In the genomic region with DNA sequence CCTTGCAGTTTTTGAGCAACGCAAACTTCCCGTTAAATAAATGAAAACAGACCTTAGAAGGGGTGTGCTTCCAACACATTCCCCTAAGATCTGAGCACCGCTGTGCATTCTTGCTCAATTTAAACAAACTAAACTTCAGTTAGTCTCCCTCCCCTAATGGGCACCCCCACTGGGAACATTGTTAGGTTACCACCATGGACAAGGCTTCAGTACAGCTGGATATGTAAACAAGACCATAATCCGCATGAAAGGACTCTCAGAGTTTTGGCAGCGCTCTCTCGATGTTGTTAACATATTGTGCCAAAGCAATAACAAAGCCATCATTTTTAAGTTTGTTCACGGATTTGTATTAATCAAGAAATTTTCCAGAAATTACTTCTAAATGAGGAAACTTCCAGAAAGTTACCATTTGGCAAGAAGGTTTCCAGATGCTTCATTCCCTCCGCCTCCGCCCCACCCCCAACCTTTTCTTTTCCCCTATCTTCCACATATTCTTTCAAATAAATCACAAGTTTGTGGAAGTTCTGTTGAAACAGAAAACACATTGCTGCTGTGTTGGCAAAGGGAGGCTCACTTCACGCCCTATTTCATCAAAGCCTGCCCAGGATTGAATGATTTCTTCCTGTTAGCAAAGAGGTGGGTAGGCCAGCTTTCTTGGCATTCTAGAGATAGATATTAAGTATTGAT, we compare ENCODE assay signal across 9 mouse cellular contexts.
DNase-seq lines count a peak whose midpoint lies in the region; ATAC-seq lines count a peak whose summit lies in the region.
"Had no signal": no experiment of that assay in that cellular context is flagged by ENCODE, and none has a peak within 500 bp of the region (broad histone marks: within the 10 kb centered on the region; RNA-seq: fewer than 3 reads in every experiment).

No protein-coding gene starts in this region.

- H3K27me3 ChIP-seq in kidney, embryonic 15.5 days = no peaks in the 10 kb centered on the region
- H3K27me3 ChIP-seq in embryonic facial prominence, embryonic 13.5 days = peaks cover 9% of the 10 kb centered on the region
- H3K27me3 ChIP-seq in limb, embryonic 11.5 days (ENCODE audit: control insufficient read depth, insufficient read depth, low read length) = no peaks in the 10 kb centered on the region

- no peak overlapping the region for H3K27ac ChIP-seq in kidney, embryonic 15.5 days
- H3K27ac ChIP-seq in embryonic facial prominence, embryonic 13.5 days = no peak overlapping the region
- no peak overlapping the region for H3K27ac ChIP-seq in limb, embryonic 11.5 days (replicated peaks; ENCODE audit: low read depth, low read length)

- intact Hi-C loops in heart, postnatal 25 days (cut with DNase I) = no loop called here

- no peaks in the 10 kb centered on the region for H3K9me3 ChIP-seq in kidney, embryonic 15.5 days (replicated peaks)
- no peaks in the 10 kb centered on the region for H3K9me3 ChIP-seq in embryonic facial prominence, embryonic 13.5 days
- H3K9me3 ChIP-seq in limb, embryonic 11.5 days (ENCODE audit: control insufficient read depth, low read length) = no peaks in the 10 kb centered on the region

- no peak for ATAC-seq in kidney, embryonic 15.5 days (replicated peaks; ENCODE audit: low FRiP score)
- peak; percentile 64 for ATAC-seq in embryonic facial prominence, embryonic 13.5 days (ENCODE audit: insufficient number of reproducible peaks, insufficient read depth, low FRiP score, low TSS enrichment, low read depth)
- ATAC-seq in limb, embryonic 11.5 days (ENCODE audit: insufficient number of reproducible peaks, low FRiP score, low TSS enrichment, low read depth) = peak; percentile 74

- WGBS in kidney, embryonic 15.5 days = 35% methylated on average over 10 of the region's 10 CpGs
- 25% methylated on average over 10 of the region's 10 CpGs for WGBS in embryonic facial prominence, embryonic 13.5 days
- WGBS in limb, embryonic 11.5 days = 15% methylated on average over 10 of the region's 10 CpGs

- H3K4me2 ChIP-seq in kidney, embryonic 15.5 days = peak overlapping the region; percentile 27; the same call in 1 of the 2 replicates
- peak overlapping the region; percentile 33 for H3K4me2 ChIP-seq in embryonic facial prominence, embryonic 13.5 days
- H3K4me2 ChIP-seq in limb, embryonic 11.5 days (ENCODE audit: low read depth, severe bottlenecking) = no peak overlapping the region; the same call in 1 of the 2 replicates

- H3K36me3 ChIP-seq in kidney, embryonic 15.5 days = no peaks in the 10 kb centered on the region
- no peaks in the 10 kb centered on the region for H3K36me3 ChIP-seq in embryonic facial prominence, embryonic 13.5 days
- no peaks in the 10 kb centered on the region for H3K36me3 ChIP-seq in limb, embryonic 11.5 days (ENCODE audit: control insufficient read depth, insufficient read depth, low read length)

- peaks cover 6% of the 10 kb centered on the region for H3K4me1 ChIP-seq in kidney, embryonic 15.5 days
- 0 out of 2 replicates have a peak, but pooled peaks cover 2% of the 10 kb centered on the region for H3K4me1 ChIP-seq in embryonic facial prominence, embryonic 13.5 days
- peaks cover 7% of the 10 kb centered on the region for H3K4me1 ChIP-seq in limb, embryonic 11.5 days (ENCODE audit: control insufficient read depth, insufficient read depth, low read length)

- no peak overlapping the region for H3K9ac ChIP-seq in kidney, embryonic 15.5 days
- no peak overlapping the region for H3K9ac ChIP-seq in embryonic facial prominence, embryonic 13.5 days
- H3K9ac ChIP-seq in limb, embryonic 11.5 days (ENCODE audit: low read length) = no peak overlapping the region

- no peak overlapping the region for H3K4me3 ChIP-seq in kidney, embryonic 15.5 days (replicated peaks)
- H3K4me3 ChIP-seq in embryonic facial prominence, embryonic 13.5 days = no peak overlapping the region
- H3K4me3 ChIP-seq in limb, embryonic 11.5 days (ENCODE audit: low read depth, low read length) = no peak overlapping the region

- no peak for DNase-seq in kidney, postnatal 25 days
- DNase-seq in Muller cell, postnatal 12 days (ENCODE audit: inconsistent ontology term) = peak; percentile 70
- DNase-seq in limb, embryonic 11.5 days (ENCODE audit: low spot score) = peak; percentile 70
- no peak for DNase-seq in heart, postnatal 25 days (ENCODE audit: low spot score)
- DNase-seq in spleen, postnatal 36 days (ENCODE audit: low spot score in 2 of 2) = no peak
- DNase-seq in cerebellum, postnatal 36 days = no peak
- DNase-seq: cerebellum, adult 9-11 months had no signal

Comparison
In these comparisons a context has a peak if more than half of its experiments do, and no peak if none do; other contexts are left out.
1. DNase-seq: peak in Muller cell, postnatal 12 days (single experiment) and limb, embryonic 11.5 days (single experiment); none in kidney, postnatal 25 days (0 of 2), heart, postnatal 25 days (single experiment), spleen, postnatal 36 days (0 of 2) and cerebellum, postnatal 36 days (0 of 2).